Mouse (Mus musculus): ENCODE measurements around the gene Capn11.

- TF ChIP-seq CTCF (IDR thresholded peaks at IDR 0.05 in 2 of 3, conservative IDR thresholded peaks at IDR 0.05 in 1 of 3; ENCODE audit: control insufficient read depth in 1 of 3, insufficient read depth in 1 of 3, low read depth in 2 of 3, low read length in 3 of 3, poor library complexity in 1 of 3, severe bottlenecking in 1 of 3) (peak; percentile 79 to 93 (median 81)), E2F4 (IDR thresholded peaks at IDR 0.05; ENCODE audit: borderline replicate concordance, low read depth, low read length) (no peak), USF1 (IDR thresholded peaks at IDR 0.05; ENCODE audit: low read depth, low read length) (no peak), CHD2 (IDR thresholded peaks at IDR 0.05; ENCODE audit: low read length) (no peak), MYB (IDR thresholded peaks at IDR 0.05; ENCODE audit: low read depth, low read length) (no peak)
These were observed 19.0 kb upstream of the Capn11 start for GRCm38 (mm10) chr17:45678106-45678505.
